Mouse (Mus musculus) limb, embryonic 14.5 days (tissue): ENCODE data around the gene Wdpcp. TPM values are rescaled to one million over a fixed set of nuclear protein-coding genes. Genes with fewer than 3 reads are reported as not detected.

Experiments
- ATAC-seq: fragments of 200-750 bp; cut with Nextera tagmentation; 2 replicates; pipeline ENCODE4 v1.8.0; 2017; ENCODE audit warnings: low read depth, moderate number of reproducible peaks, moderate TSS enrichment; ENCODE audit not compliant: low FRiP score
- DNase-seq: peaks from one replicate; pipeline ENCODE4 v3.0.0-alpha.2; 2015; ENCODE audit warnings: low spot score
- H3K27ac ChIP-seq: fragments of 300-500 bp; sonication (generic); replicated peaks from 2 replicates; pipeline ENCODE4 v1.5.1; 2014; ENCODE audit warnings: low read depth, mild to moderate bottlenecking, low read length, moderate library complexity, mixed read lengths
- H3K27me3 ChIP-seq: fragments of 300-500 bp; sonication (generic); 2 replicates; pipeline ENCODE4 v1.6.1; 2014; ENCODE audit warnings: low read length, mixed read lengths; ENCODE audit not compliant: control insufficient read depth, insufficient read depth
- H3K36me3 ChIP-seq: fragments of 300-500 bp; sonication (generic); 2 replicates; pipeline ENCODE4 v1.6.1; 2014; ENCODE audit warnings: mild to moderate bottlenecking, low read length, moderate library complexity, mixed read lengths; ENCODE audit not compliant: control insufficient read depth, insufficient read depth
- H3K4me1 ChIP-seq: fragments of 300-500 bp; sonication (generic); 2 replicates; pipeline ENCODE4 v1.6.1; 2014; ENCODE audit warnings: antibody characterized with exemption, low read length, mixed read lengths; ENCODE audit not compliant: control insufficient read depth, insufficient read depth
- H3K4me2 ChIP-seq: fragments of 300-500 bp; sonication (generic); replicated peaks from 2 replicates; pipeline ENCODE4 v1.6.1; 2014; ENCODE audit warnings: low read depth, mild to moderate bottlenecking, low read length, moderate library complexity; ENCODE audit not compliant: severe bottlenecking
- H3K4me3 ChIP-seq: fragments of 300-500 bp; sonication (generic); replicated peaks from 2 replicates; pipeline ENCODE4 v1.5.1; 2014; ENCODE audit warnings: low read length
- H3K9ac ChIP-seq: fragments of 300-500 bp; sonication (generic); 2 replicates; pipeline ENCODE4 v1.6.1; 2014; ENCODE audit warnings: mild to moderate bottlenecking, low read depth, low read length, moderate library complexity; ENCODE audit not compliant: severe bottlenecking
- H3K9me3 ChIP-seq: fragments of 300-500 bp; sonication (generic); 2 replicates; pipeline ENCODE4 v1.6.1; 2016; ENCODE audit warnings: low read length; ENCODE audit not compliant: control insufficient read depth
- POLR2A ChIP-seq: fragments of 200-500 bp; IDR thresholded peaks from 2 replicates; pipeline ENCODE4 v1.8.0; 2012; ENCODE audit warnings: inconsistent platforms, mild to moderate bottlenecking, moderate library complexity, borderline replicate concordance; ENCODE audit not compliant: insufficient read depth, insufficient read length; ENCODE audit errors: extremely low read depth
- WGBS: fragments of 180-500 bp; shearing (Covaris S2); extraction: QIAGEN DNeasy Blood & Tissue Kit; methylation state at CpG from one replicate; pipeline ENCODE4 v1.1.7; 2014; 5-methylcytosine and 5-hydroxymethylcytosine counted together
- polyA plus RNA-seq, 2 experiments: library from polyadenylated mRNA; depleted of rRNA in 1 of 2; stranded (reverse) in 1 of 2; unstranded in 1 of 2; fragments of >200 nt; fragmentation: Nextera tagmentation in 1 of 2; extraction: Ambion mirVana in 1 of 2; gene quantifications; 2 replicates each; pipeline versions ENCODE4 v1.2.1 to v1.2.3; 2012 to 2014

Gene Wdpcp
- polyA plus RNA-seq, 2 experiments, result 5.4 to 5.9 TPM

DNA sequence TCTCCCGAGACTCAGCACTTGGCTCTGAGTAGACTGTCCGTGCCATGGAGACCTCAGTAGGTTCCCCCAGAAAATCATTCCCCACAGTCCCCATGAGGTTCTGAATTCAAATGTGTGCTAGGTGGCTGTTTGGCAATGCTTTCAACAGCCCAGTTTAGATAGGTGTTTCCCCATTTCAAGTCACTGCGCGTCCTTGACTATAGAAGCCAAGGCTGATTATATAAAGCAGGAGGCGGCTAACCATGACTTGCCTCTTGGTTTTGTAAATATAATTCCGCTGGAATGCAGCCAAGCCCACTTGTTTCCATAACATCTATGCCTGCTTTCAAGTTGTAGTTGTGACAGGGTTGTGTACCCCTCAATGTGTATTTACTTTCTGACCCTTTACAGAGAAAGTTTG is 157.9 kb downstream of the Wdpcp start:
- no peaks in the 10 kb centered on the region for H3K9me3 ChIP-seq
- H3K36me3 ChIP-seq, result no peaks in the 10 kb centered on the region
- H3K9ac ChIP-seq, result no peak overlapping the region
- H3K27me3 ChIP-seq, result no peaks in the 10 kb centered on the region
- H3K4me3 ChIP-seq, result no peak overlapping the region
- WGBS, result 80% methylated on average over 6 of the region's 6 CpGs
- no peaks in the 10 kb centered on the region for H3K4me1 ChIP-seq
- no peak for TF ChIP-seq POLR2A
- DNase-seq (no peak), ATAC-seq (no peak)
- no peak overlapping the region for H3K4me2 ChIP-seq
- no peak overlapping the region for H3K27ac ChIP-seq

DNA sequence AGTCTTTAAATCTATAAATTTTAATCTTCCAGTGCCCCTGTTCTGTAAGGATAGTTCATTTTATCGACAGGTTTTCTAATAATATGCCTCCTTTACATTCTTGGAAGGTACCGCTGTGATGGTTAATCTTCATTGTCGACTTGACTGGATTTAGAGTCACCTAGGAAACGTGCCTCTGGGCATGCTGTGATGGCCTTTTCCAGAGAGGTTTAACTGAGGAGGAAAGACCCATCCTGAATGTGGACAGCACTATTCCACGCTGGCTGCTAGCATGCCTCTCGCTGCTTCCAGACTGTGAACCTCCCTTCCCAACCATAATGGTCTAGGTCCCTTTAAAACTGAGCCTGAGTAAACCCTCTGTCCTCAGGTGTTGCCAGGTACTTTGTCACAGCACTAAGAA is 163.2 kb downstream of the Wdpcp start:
- WGBS, result 68% methylated on average over 6 of the region's 6 CpGs
- Histone ChIP-seq H3K4me2 (no peak overlapping the region), H3K27me3 (no peaks in the 10 kb centered on the region), H3K4me3 (no peak overlapping the region), H3K9ac (no peak overlapping the region), H3K4me1 (no peaks in the 10 kb centered on the region), H3K9me3 (no peaks in the 10 kb centered on the region), H3K27ac (no peak overlapping the region), H3K36me3 (no peaks in the 10 kb centered on the region)
- DNase-seq (no peak), ATAC-seq (no peak)
- TF ChIP-seq POLR2A, result no peak

DNA sequence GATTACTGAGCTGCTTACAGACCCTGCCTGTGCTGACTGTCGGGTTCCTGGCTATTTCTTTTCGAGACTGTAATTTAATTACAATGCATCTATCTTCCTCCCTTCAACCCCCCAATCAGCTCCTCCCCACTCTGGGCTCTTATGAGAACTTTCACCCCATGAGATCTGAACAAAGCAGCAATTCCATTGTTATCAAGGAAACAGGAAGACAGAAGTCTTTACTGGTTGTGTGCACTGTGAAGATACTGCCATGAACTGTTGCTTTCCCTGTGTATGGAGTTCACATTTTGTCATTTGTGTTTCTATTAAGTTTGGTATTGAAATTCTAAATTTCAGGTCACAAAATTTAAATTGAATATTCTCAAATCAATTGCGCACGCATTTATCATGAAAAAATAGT is 177.5 kb downstream of the Wdpcp start:
- 0 out of 2 replicates have a peak, but pooled peaks cover 4% of the 10 kb centered on the region for H3K4me1 ChIP-seq
- no peaks in the 10 kb centered on the region for H3K27me3 ChIP-seq
- H3K9me3 ChIP-seq, result no peaks in the 10 kb centered on the region
- TF ChIP-seq POLR2A, result no peak
- ATAC-seq (no peak), DNase-seq (no peak)
- no peak overlapping the region for H3K27ac ChIP-seq
- 76% methylated on average over 4 of the region's 4 CpGs for WGBS
- no peak overlapping the region for H3K4me2 ChIP-seq
- no peak overlapping the region for H3K9ac ChIP-seq
- H3K4me3 ChIP-seq, result no peak overlapping the region
- H3K36me3 ChIP-seq, result no peaks in the 10 kb centered on the region

DNA sequence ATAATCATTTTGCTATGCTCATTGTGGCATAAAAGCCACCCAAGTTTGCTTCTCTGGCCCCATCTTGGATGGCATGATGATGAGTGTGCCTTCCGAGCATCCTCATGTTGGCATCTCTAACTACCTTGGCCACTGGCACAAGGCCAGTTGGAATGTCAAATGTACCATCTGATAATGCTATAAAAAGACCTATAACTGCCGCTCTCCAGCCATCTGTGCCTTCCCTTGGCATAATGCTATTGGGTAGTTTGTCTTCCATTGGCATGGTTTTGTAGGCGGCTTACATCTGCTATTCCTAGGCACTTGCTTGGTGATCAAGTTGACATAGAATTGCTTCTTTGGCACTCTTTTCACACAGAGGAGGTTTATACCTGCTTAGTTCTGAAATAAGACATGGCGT is 191.2 kb downstream of the Wdpcp start:
- H3K27ac ChIP-seq, result no peak overlapping the region
- H3K27me3 ChIP-seq, result no peaks in the 10 kb centered on the region
- TF ChIP-seq POLR2A, result no peak
- ATAC-seq (no peak), DNase-seq (no peak)
- no peaks in the 10 kb centered on the region for H3K4me1 ChIP-seq
- peaks cover 3% of the 10 kb centered on the region; the same call in 1 of the 2 replicates for H3K9me3 ChIP-seq
- H3K4me2 ChIP-seq, result no peak overlapping the region
- H3K9ac ChIP-seq, result no peak overlapping the region
- WGBS, result 89% methylated on average over 4 of the region's 4 CpGs
- H3K36me3 ChIP-seq, result no peaks in the 10 kb centered on the region
- no peak overlapping the region for H3K4me3 ChIP-seq

DNA sequence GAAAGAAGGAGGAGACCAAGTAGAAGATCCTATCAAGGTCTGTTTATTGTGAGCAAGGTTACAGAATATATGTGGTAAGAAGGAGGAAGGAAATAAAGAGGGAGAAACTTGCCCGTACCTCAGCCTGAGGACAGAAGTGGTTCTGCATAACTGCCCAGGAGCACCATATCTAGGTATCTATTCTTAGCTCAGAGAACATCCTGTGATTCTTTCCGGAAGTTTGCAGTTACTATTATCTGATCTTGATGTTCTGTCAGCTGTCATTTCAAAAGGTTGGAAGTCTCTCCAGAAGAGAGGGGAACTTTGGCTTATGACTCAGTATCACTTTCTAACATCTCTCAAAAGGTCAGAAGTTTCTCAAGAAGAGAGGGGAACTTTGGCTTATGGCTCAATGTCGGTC is 216.8 kb downstream of the Wdpcp start:
- no peak for TF ChIP-seq POLR2A
- H3K36me3 ChIP-seq, result no peaks in the 10 kb centered on the region
- H3K27ac ChIP-seq, result no peak overlapping the region
- H3K4me2 ChIP-seq, result no peak overlapping the region
- ATAC-seq (no peak), DNase-seq (no peak)
- no peak overlapping the region for H3K4me3 ChIP-seq
- no peaks in the 10 kb centered on the region for H3K9me3 ChIP-seq
- H3K9ac ChIP-seq, result no peak overlapping the region
- H3K27me3 ChIP-seq, result no peaks in the 10 kb centered on the region
- H3K4me1 ChIP-seq, result no peaks in the 10 kb centered on the region
- 93% methylated on average over 3 of the region's 3 CpGs for WGBS

GRCm38 (mm10) chr11:21824941-21825340 is 252.9 kb downstream of the Wdpcp start:
- Histone ChIP-seq H3K4me2 (no peak overlapping the region), H3K36me3 (no peaks in the 10 kb centered on the region), H3K4me3 (no peak overlapping the region), H3K27ac (no peak overlapping the region), H3K9me3 (no peaks in the 10 kb centered on the region), H3K4me1 (no peaks in the 10 kb centered on the region), H3K9ac (no peak overlapping the region), H3K27me3 (no peaks in the 10 kb centered on the region)
- TF ChIP-seq POLR2A, result no peak
- ATAC-seq (no peak), DNase-seq (no peak)
- WGBS, result 93% methylated on average over 3 of the region's 3 CpGs
